14 mouse cellular contexts compared by ENCODE assay signal in genomic region chr16:69943635-69944034, GRCm38 (mm10).
"Had no signal": no experiment of that assay in that cellular context is flagged by ENCODE, and none has a peak within 500 bp of the region (broad histone marks: within the 10 kb centered on the region; RNA-seq: fewer than 3 reads in every experiment).

No protein-coding gene starts in this region.

- H3K9me3 ChIP-seq: kidney, embryonic 15.5 days had no signal

- H3K27me3 ChIP-seq: kidney, embryonic 15.5 days had no signal

- H3K9ac ChIP-seq: kidney, embryonic 15.5 days; liver, embryonic 14.5 days; liver, postnatal 0 days; lung, embryonic 14.5 days had no signal

- H3K4me3 ChIP-seq: kidney, embryonic 15.5 days; left cerebral cortex, adult 2 months had no signal

- ATAC-seq: liver, postnatal 0 days; lung, postnatal 0 days had no signal

- H3K4me2 ChIP-seq: kidney, embryonic 15.5 days; liver, embryonic 11.5 days; lung, embryonic 14.5 days; midbrain, embryonic 11.5 days had no signal

- DNase-seq: kidney, adult 2 months; kidney, postnatal 10 days; kidney, postnatal 36 days; layer of hippocampus, postnatal 36 days; liver, postnatal 0 days; lung, embryonic 14.5 days; midbrain, embryonic 14.5 days; thymus, postnatal 25 days had no signal

- H3K27ac ChIP-seq: kidney, embryonic 15.5 days; left cerebral cortex, adult 2 months; liver, embryonic 14.5 days had no signal

- H3K36me3 ChIP-seq: kidney, embryonic 15.5 days had no signal

- H3K4me1 ChIP-seq: kidney, embryonic 15.5 days had no signal
